Mouse (Mus musculus) heart, adult 9 months (tissue): ENCODE results near the gene Grin3b.
A peak's percentile ranks its signal among the peaks of the same experiment; 100 is the strongest.

Source experiments
- DNase-seq, 2 experiments: peaks; one replicate each; pipeline ENCODE4 v3.0.0; 2022; ENCODE audit warnings: low spot score in 2 of 2

The Grin3b gene

DNA sequence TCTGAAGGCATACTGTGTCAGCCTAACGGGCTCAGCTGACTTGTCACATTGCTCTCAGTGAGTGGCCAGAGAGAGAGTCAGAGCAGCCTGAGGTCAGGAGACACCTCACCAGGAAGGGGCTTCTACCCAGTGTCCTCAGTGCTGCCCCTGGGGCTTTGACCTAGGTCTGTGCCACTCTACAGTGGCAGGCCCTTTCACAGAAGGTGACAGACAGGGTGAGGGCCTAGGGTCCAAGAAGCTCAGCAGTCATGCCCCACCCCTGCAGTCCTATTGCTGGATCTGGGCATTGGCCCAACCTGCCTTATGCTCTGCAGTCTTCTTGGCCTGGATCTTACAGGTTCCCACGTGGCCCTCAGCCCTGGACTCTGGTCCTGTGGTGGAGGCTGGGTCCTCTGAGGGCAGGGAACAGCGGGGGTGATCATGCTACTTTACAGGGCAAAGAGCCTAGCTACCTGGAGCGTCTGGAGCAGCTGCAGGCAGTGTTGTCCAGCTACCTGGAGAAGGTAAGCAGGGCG lies 3.6 kb upstream of the Grin3b start:
- DNase-seq: peak; percentile 70 to 71

DNA sequence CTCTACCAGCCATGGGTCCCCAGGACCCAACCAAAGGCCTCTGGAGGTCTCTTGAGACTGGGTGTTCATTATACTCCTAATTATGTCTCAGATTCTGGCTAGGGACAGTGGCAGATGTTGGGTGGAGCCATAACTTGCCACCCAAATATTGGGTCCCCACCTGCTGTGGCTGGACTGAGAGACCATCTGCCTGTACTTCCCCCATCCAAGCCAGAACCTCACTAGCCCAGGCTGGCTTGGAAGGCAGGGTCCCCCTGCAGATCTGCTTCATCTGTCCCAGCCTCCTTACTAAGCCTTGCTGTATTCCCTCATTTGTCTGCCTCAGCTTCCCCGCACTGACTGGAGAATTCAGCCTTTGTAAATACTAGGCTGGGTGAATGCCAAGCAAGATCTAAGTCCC lies 2.3 kb upstream of the Grin3b start:
- DNase-seq: no peak

DNA sequence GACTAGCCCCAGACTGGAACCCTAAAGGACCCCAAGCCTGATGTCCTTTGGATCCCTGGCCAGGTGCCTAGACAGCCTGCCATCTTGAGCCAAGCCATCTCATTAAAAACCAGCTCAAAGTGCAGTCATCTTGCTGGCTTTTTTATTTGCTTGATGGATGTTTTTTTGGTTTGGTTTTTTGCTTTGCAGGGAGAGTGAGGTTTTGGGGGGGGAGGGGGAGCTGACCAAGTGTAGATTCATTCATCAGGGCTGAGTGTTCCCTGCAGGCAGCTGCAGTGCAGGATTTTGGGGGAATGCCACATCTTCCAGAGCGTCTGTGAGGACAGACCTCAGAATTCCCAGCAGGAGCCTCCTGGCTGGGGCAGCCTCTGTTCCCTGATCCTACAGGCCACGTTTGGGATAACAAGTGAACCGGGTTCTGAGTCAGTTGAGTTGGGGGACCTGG lies 1.4 kb upstream of the Grin3b start:
- DNase-seq: no peak

DNA sequence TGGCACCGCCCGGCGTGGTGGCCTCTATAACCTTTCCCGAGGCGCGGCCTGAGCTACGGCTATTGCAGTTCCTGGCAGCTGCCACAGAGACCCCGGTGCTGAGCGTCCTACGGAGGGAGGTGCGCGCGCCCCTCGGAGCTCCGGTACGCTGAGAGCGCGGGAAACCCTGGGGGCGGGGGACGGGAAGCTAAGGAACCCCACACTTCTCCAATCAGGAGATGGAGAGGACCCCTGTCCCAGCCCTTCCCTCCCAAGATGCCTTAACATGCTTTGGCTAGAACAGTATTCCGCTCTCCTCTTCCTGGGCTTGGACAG lies 625 bp downstream of the Grin3b start:
- DNase-seq: no peak

DNA sequence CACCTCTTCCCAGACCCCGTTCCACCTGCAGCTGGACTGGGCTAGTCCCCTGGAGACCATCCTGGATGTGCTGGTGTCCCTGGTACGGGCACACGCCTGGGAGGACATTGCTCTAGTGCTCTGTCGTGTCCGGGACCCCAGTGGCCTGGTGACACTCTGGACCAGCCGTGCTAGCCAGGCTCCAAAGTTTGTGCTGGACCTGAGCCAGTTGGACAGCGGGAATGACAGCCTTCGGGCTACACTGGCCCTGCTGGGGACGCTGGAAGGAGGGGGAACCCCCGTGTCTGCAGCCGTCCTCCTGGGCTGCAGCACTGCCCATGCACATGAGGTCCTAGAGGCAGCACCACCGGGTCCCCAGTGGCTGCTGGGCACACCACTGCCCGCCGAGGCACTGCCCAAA lies 2.3 kb downstream of the Grin3b start:
- DNase-seq: peak in 1 of 2 experiments; percentile 45

DNA sequence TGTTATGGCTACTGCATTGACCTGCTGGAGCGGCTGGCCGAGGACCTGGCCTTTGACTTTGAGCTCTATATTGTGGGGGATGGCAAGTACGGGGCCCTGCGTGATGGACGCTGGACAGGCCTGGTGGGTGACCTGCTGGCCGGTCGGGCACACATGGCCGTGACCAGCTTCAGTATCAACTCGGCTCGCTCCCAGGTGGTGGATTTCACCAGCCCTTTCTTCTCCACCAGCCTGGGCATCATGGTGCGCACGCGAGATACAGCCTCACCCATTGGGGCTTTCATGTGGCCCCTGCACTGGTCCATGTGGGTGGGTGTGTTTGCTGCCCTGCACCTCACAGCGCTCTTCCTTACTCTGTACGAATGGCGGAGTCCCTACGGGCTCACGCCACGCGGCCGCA lies 3.6 kb downstream of the Grin3b start:
- DNase-seq: no peak

DNA sequence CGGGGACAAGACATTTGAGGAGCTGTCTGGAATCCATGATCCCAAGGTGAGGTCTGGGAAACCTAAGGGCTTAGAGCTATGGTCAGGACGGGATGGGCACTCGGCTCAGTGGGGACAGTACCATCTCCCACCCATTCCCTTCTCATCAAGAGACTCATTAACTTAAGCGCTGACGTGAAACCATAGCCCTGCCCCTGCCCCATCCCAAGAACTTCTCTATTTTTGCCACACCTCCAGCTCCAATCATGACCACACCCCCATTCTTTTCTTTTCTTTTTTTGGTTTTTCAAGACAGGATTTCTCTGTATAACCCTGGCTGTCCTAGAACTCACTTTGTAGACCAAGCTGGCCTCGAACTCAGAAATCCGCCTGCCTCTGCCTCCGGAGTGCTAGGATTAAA lies 4.2 kb downstream of the Grin3b start:
- DNase-seq: no peak

DNA sequence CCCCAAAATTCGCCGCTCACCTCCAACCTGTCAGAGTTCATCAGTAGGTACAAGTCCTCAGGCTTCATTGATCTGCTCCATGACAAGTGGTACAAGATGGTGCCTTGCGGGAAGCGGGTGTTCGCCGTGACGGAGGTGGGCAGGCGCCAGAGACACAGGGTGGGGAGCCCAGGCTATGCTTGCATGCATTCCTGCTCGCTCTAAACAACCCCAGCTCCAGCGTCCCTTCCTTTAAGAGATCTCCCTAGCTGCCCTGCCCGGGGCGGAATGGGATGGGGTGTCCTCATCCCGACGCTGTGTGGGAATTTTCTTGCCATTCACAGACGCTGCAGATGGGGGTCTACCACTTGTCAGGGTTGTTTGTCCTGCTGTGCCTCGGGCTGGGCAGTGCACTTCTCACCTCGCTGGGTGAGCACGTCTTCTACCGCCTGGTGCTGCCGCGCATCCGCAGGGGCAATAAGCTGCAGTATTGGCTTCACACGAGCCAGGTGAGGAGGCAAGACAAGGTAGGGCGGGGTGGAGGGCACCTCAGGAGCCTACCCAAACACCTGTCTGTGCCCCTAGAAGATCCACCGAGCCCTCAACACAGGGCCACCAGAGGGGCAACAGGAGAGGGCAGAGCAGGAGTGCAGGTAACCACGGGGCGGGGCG lies 5.7 kb downstream of the Grin3b start:
- no peak for DNase-seq

DNA sequence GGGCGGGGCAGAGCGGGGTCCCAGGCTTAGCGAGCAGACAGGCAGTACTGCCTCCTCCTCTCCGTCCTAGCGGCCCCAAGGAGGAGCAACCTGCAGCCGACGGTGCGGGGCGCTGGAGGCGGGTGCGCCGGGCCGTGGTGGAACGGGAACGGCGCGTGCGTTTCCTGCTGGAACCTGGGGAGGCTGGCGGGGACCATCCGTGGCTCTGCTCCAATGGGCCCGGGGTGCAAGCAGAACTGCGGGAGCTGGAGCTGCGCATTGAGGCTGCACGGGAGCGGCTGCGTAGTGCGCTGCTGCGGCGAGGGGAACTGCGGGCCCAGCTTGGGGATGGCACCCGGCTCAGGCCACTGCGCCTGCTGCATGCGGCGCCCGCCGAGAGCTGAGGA lies 6.2 kb downstream of the Grin3b start:
- DNase-seq: no peak

DNA sequence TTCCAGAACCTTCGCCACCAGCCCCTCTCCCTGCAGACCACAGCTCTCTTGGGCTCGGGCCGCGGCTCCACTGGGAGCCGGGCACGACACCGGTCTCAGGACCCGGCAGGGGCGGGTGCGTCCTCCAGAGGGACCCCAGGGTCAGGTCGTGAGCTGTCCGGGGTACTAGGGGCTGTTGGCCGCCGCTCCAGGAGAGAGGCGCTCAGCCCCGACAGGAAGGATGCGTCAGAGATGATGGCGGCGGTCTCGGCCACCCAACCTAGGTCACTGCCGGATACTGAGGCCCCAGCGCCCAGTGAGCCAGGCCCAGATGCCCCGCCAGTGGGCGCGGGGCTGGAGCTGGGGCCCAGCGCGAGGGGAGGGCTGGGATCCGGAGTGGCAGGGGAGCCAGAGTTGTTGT lies 6.8 kb downstream of the Grin3b start:
- no peak for DNase-seq

DNA sequence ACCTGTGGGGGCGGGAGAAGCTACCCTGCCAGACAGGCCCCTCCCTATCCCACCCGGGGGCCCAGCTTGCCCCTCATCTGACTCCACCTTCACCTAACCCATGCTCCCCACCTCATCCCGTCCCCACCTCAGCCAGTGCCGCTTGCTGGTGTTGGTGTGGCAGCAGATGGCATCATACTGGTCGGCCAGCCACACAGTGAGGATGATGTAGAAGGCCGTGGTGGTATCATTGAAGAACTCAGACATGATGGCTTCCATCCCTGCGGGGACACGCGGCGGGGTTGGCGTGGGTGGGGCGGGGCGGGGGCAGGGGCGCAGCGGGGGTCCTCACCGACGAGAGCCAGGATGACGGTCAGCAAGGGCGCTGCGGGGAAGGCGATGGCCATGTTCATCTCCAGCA lies 7.5 kb downstream of the Grin3b start:
- DNase-seq: no peak

DNA sequence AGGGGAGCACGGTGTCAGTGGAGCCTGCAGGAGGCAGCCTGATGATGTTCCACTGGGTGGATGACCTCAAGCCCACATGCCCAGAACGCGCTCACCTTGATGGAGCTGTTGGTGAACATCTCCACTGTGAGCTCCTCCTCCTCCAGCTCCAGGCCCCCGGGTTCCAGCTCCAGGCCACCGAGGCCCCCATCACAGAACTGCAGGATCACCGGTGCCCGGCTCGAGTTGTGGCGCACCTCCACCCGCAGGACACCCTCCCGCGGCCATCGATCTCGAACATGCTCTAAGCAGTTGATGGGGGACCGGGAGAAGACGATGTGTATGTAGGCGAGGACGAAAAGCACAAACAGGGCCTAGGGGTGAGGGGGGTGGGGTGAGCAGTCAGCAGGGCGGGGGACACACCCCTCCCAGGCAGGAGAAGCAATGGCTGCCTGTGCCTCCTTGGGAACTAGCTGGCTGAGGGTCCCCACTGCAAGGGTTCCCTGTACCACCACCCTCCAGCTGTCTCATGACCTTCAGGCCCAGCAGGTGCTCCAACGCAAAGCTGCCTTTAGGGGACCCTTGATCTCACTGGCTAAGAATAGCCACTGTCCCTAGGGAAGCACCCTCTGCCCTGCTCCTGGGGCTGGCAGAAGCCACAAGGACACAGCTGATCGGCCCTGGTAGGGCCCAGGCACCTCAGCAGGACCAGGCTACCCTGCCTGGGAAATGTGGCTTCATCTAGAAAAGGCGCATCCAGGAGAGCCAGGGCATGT lies 9.1 kb downstream of the Grin3b start:
- peak; percentile 49 to 50 for DNase-seq

DNA sequence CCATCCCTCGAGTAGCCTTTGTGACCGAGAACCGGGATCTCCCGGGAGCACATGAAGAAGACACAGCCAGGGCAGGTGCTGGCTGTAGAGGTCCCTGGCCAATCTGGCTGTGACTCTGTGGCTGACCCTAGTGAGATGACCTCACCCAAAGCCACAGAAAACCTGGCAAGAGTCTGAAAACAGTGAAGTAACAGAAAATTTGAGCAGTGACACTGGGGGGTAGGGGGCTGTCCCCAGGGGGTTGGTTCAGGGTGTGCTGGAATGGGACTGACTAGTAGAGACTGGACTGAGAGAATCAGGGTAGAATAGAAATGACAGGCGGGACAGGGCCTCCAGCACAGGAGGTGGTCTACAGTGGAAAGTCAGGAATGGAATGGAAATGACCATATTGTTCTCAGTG lies 12.7 kb downstream of the Grin3b start:
- peak in 1 of 2 experiments; percentile 46 for DNase-seq

DNA sequence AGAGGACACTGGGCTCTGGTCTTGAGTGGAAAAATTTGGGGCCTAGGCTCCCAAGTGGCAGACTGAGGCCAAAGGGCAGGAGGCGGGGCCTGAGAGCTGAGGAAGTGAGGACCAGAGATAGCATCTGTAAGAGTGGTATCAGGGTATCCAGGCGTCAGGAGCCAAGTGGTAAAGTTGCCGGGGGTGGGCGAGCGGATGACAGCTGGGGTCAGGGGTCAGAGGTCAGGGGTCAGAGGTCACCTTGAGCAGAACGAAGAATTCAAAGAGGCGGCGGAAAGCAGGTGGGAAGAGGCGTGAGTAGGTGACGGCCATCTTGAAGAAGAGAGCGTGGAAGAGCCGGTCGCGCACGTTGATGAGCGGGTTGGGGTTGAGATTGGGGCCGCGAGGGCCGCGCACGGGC lies 13.2 kb downstream of the Grin3b start:
- peak; percentile 72 to 75 for DNase-seq

DNA sequence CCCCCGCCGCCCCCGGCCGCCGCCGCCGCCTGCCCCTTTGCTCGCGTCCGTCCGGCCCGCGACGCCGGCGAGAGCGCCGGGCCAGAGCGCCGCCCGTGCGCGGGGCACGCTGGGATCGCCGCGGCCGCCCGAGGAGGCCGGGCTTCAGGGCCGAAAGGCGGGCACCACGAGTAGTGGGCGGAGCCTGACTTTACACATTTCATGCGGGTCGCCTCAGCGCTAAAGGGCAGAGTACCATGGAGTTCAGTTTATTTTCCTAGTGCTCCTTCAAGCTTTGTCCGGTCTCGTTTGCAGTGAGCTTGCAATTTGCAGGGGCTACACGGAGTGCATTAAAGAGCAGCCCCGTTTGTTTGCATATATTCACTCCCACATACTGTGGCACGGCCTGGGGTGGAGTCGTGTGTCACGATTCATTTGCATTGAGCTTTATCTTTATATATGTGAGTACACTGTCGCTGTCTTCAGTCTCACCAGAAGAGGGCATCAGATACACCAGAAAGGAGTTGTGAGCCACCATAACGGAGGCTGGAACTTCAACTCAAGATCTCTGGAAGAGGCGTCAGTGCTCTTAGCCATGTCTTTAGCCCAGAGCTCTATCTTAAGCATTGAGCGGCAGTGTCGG lies 13.8 kb downstream of the Grin3b start, which contains the start of gene Tmem259:
Gene Tmem259 (minus strand): TSS at position 136 of the 622 bp plus-strand sequence.
- DNase-seq: peak; percentile 78 to 88

DNA sequence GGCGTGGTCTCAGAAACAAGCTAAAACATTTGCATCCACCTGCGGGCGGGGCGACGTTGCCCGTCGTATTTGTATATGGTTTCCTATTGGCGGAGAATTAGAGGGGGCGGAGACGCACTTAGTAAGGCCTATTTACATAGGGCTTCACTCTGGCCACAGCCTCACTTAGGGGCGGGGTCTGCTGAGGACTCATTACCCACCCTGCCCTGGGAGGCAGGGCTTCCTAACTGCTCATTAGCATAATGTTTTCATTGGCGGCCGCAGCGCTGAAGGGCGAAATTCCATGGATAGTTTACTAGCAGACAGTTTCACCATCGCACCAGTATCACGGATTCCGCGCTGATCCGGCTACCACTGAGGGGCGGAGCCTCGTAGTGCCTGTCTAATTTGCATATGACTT lies 14.4 kb downstream of the Grin3b start:
- DNase-seq: peak; percentile 99

DNA sequence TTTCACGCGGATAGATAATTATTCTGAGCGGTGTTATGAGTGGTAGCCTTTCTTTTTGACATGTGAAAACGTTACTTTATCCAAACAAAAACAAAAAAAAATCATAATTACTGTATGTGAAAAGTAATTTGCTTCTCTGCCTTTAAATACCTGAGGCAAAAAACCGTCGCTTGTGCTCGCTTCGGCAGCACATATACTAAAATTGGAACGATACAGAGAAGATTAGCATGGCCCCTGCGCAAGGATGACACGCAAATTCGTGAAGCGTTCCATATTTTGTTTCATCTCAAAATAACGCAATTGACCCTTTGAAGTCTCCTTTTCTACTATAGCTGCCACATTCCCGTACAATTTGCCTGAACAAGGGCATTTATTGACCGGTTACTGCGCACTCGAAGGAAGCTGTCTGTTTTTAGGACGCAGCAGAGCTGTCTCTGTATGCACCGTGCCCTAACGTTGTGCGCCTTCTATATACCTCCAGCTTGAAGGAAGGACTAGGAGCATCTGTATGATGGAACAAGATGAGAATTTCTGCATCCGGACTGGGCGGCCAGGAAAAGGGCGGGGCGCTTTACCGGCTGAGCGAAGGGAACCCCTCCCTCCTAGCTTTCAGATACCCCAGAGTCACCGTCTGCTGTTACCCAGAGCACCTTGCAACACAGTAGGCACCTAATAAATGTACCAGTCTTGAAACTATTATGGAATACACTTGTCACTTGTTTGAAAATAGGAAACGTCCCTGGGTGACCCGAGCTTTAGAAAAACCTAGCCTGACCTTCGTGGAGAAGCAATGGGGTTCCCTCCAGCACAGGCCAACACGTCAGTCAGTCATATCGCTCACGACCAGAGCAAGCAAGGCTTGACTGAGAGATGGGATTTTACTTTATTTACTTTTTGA lies 15.1 kb downstream of the Grin3b start:
- peak; percentile 82 to 84 for DNase-seq

DNA sequence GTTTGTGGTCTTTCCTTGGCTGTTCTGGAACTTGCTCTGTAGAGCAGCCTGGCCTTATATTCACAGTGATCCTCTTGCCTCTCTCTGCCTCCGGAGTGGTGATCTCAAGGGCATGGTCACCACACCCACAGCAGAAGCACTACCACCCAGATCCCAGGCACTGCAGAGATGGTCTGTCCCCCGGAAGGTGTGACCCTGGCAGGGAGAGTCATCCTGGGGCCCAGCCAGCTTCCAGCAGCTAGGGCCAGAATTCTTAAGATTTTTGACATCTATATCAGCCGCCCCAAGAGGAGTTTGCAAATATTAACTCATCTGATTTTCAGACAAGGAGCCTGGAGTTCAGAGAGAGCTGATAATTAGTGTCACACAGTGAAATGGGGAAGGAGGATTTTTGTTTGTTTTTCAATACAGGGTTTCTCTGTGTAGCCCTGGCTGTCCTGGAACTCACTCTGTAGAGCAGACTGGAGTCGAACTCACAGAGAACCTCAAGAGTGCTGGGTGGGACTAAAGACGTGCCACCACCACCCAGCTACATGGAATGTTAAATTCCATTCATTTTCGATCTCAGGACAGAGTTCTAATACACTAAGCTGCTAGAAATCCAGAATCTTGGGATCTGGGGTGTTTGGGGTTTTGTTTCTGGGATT lies 15.8 kb downstream of the Grin3b start:
- DNase-seq: peak; percentile 57 to 63

DNA sequence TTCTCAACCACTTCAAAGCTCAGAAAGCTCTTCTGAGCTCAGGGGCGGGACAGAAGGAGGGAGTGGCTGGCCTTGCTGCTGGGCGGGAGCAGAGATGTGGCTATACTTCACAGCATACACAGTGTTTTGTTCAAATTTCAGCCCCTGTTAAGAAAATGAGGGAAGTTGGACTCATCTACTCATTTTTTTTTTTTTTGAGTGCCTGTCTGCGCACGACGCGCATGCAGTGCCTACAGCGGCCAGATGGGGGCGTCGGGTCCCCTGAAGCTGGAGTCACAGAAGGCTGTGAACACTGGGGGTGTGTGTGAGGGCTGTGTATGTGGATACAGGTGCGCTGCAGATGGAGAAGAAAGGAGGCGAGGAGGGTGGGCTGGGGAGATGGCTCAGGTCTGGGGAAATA lies 16.4 kb downstream of the Grin3b start:
- DNase-seq: peak; percentile 78 to 88

DNA sequence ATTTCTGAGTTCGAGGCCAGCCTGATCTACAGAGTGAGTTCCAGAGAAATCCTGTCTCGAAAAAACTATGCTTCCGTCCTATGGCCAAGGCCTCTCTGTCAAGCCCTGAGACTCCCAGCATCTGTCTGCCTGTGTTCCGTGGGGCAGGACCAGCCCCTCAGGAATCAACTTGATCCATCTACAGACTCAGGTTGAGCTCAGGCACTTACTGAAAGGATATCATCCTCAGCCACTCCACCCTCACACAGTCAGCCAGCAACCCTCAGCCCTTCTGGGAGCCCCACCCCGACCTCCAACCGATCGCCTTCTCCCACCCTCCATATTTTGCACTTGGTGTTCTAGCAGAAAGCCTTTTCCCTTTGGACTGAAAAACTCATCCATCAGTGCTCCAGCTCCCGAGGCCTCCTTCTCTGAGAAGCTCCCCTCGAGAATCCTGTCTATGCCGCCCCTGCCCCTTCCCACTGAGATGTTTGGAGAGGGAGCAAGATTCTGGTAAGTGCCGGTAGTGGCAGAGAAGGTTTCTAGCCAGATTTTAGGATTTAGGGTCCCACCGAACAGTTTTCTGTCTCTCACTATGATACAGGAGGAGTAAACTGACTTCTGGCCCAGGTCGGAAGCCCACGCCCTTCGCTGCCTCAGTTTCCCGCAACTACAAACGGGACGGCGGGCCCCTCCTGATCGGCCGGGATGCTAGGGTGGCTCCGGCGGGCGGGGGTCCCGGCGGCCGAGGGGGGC lies 17.4 kb downstream of the Grin3b start:
- DNase-seq: no peak
